Mouse (Mus musculus) mesoderm, embryonic 11.5 days (tissue): ENCODE data around the gene Lars2.
A peak's percentile ranks its signal among the peaks of the same experiment; 100 is the strongest.

Source experiments
- DNase-seq: peaks from one replicate; pipeline ENCODE4 v3.0.0-alpha.2; 2012; ENCODE audit warnings: low read depth, low spot score

The Lars2 gene

GRCm38 (mm10) chr9:123391140-123391849 lies 24.6 kb downstream of the Lars2 start:
- DNase-seq, result no peak

DNA sequence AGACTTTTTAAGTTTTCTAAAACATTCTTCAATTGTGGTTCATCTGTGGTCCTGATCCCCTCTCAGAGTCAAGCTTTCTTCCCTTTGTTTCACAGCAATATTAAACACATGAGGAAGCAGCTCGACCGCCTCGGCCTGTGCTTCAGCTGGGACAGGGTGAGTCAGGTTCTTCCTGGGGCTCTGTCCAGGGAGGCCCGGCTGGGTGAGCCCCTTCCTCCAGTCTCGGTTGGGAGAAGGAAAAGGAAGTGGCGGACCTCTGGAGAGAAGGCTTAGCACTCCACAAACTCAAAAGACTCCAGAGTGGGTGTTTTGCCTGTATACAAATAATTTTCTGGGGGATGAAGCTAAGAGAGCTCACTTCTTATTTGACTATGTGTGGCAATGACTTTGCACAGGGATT lies 28.1 kb downstream of the Lars2 start:
- DNase-seq, result no peak

GRCm38 (mm10) chr9:123397701-123398100 lies 31.0 kb downstream of the Lars2 start:
- no peak for DNase-seq

GRCm38 (mm10) chr9:123402215-123402614 lies 35.5 kb downstream of the Lars2 start:
- no peak for DNase-seq

DNA sequence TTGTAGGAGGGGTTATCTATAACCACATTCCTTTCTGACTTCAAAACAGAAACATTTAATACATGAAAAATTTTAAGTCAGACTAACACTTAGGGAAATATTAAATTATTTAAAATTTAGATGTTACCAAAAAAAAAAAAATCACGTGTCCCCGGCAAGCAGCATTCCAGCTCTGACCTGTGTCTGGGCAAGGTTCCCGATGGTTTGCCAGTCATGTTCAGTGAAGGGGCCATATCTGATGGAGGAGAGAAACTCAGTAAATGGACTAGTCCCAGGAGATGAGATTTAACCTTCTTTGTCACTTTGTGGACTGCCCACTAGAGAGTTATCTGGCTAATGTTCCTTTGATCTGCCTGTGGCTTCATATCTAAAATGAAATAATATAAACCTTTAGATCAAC lies 36.3 kb downstream of the Lars2 start:
- DNase-seq, result no peak

DNA sequence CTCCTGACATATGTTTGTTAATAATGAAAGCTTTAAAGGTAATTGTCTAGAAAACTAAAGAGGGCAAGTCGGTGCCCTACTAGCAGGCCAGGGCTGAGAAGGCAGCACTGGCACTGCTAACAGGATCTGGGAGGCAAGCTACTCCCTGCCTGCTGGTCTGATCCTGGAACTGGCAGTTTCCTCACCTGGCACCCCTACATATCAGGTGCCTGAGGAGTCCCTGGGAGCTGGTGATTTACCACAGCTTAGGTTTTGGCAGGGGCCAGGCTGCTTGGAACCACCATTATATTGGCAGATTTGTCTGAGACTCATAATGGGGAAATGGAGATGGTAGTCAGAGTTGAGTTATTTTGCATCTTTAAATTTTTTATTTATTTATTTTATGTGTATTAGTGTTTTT lies 38.5 kb downstream of the Lars2 start:
- no peak for DNase-seq

DNA sequence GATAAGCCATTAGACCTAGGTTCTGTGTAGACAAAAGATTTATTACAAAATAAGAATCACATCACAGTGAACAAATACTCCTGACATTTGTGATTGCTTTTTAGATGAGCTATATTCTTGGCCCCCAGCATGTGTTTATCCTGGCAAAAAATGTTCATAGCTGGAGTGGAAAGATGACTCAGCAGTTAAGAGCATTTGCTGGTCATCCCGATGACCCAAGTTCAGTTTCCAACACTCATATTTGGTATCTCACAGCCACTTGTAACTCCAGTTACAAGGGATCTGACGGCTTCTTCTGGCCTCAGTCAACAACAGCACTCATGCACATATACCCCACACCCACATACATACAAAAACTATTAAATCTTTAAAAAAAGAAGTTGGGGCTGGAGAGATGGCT lies 42.0 kb downstream of the Lars2 start:
- no peak for DNase-seq

DNA sequence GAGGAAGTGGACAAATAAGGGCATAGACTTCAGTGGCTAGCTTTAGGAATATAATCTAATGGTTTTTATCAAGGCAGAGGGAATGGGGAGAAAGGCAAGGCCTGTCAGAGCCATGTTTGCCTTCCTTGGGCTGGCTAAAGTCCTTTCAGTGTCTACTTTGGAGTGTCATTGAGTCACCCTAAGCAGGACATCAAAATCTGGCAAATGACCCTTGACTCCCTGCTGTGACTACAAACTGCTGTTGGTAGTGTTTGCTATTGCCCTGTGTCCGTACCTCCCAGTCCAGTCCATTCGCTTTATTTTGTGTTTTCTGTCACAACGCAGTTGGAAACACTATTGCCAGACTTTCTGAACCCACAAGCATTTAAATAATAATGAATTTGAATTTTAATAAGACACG lies 63.1 kb downstream of the Lars2 start:
- no peak for DNase-seq

DNA sequence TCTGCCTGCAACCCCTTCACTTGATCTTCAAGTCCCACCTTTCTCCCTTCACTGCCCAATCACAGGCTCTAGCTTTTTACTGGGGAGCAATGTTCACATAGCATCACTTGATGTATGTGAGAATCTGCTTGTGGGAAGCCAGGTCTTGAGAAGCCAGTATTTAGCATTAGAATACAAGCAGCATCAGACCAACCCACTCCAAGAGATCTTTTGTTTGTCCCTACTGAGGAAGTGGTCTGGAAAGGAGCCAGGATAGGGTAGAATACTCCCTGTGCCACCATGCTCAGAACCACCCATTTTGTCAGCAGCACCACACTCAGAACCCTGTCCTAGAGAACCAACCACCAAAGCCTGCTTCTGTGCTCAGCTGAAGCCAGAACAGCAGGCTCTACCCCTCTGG lies 64.2 kb downstream of the Lars2 start:
- no peak for DNase-seq

DNA sequence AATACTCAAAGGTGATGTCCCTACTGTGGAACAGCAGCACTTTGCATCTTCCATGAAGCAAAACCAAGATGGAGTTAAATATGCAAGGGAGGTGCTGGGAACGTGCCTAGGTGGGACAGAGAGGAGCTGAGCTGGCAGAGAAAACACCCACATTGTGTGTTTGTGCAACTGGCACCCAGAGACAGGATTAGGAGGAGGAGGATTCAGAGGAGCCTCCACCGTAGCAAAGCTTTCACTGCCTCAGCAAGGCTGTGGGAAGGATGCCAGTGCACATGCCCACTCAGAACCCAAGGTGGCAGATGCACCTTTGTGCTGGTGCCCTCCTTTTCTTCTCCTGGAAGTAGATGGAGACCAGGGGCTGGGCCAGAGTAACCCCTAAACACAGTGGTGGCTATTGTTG lies 71.5 kb downstream of the Lars2 start:
- no peak for DNase-seq

DNA sequence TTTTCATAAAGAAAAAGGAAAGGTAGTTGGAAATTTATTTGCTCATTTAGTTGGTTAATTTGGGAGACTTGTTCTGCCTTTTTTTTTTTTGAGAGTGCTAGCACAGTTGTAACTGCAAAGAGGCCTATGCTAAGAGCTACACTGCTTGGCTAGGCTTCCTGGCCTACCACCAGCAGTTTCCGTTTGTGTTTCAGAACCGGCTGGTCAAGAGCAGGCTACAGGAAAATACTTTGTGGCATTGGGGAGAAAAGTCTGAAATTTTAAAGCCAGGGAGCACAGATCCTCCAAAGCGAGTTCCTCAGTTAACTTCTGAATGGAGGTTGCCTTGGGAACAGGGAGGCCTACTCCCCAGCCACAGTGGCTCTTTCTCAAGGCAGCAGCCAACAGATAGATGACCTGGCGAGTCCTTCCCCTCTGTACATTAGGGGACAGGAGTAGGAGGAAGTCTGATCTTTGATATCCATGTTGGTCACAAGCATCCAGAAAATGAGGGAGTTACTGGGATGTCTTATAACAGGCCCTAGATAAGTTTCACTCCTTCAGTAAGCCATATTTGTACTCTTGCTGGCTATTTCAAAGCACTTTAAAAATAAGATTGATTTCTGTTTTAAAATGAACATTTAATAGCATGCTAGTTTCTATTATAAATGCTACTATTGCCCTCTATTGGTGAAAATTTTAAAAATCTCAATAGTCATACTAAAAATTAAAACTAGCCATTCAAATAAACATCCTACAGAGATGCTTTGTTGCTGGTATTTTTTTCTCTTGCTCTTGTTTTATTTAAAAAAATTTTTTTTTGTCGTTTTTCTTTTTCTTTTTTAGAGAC lies 73.7 kb downstream of the Lars2 start:
- no peak for DNase-seq

- peak; percentile 13 for DNase-seq
Measured at GRCm38 (mm10) chr9:123447101-123447500, 80.4 kb downstream of the Lars2 start.

- no peak for DNase-seq
Measured at GRCm38 (mm10) chr9:123448594-123448993, 81.9 kb downstream of the Lars2 start.

- peak; percentile 48 for DNase-seq
Measured at GRCm38 (mm10) chr9:123450174-123450573, 83.4 kb downstream of the Lars2 start.

DNA sequence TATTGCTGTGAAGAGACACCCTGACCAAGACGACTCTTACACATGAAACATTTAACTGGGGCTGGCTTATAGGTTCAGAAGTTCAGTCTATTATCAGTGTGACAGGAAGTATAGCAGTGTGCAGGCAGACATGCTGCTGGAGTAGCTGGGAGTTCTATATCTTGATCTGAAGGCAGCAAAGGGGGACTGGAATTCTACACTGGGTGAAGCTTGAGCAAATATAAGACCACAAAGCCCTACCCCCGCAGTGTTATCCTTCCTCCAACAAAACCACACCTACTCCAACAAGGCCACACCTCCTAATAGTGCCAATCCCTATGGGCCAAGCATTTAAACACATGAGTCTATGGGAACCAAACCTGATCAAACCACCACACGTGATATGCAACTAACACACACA lies 85.0 kb downstream of the Lars2 start:
- DNase-seq, result no peak

- no peak for DNase-seq
Measured at GRCm38 (mm10) chr9:123456634-123457602, 90.2 kb downstream of the Lars2 start.

DNA sequence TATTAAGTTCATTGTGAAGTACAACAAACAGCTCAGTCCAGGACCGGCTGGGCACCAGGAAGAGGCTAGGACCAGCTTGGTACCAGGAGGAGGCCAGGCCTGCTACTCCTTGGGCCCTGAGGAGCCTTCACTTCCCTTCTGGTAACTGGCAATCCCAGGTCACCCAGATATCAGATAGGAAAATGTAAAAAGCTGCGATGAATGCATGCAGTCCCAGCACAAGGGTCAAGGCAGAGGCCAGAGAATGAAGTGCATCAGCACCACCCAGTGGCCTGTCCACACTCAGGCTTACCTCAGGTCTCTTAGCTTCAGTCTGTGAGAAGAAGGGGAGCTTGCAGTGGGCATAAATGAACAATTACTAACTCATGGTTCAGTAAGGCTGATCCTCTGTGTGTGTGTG lies 90.9 kb downstream of the Lars2 start:
- no peak for DNase-seq

GRCm38 (mm10) chr9:123467141-123467620 lies 100.5 kb downstream of the Lars2 start:
- DNase-seq, result no peak

DNA sequence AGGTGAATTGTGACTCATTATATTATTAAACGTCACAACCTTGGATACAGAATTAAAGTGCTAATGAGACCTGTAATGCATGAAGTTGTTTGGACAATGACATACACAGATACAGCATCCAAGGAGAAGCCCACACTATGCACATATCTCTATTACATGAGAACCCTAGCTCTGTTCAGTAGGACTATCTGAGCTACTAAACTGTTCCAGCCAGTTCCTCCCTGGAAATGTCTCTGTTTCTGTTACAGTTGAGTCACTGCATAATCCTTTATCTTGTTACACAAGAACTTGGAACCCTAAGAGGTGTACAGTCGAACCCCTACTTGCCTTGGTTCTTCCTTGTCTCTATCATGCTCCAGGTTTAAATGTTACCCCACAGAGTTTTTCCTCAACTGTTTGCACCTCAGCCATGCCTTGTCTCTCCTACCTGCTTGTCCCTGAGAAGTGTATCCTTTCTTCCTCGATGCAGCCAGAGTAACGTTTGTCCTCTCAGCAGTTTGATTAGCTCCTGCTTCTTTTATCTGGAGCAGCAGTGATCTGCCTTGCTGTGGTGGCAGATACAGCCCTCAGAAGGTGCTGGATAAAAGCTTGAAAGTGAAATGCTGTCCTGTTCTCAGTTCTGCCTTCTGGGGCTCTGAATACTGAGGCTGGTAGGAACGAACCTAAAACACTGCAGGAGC lies 101.8 kb downstream of the Lars2 start:
- no peak for DNase-seq

- DNase-seq, result no peak
Measured at GRCm38 (mm10) chr9:123469087-123469486, 102.4 kb downstream of the Lars2 start.

- DNase-seq, result no peak
Measured at GRCm38 (mm10) chr9:123473377-123473776, 106.7 kb downstream of the Lars2 start.
